Mouse (Mus musculus): ENCODE measurements around the gene Ivns1abp.

- TF ChIP-seq CTCF (IDR thresholded peaks at IDR 0.05; ENCODE audit: borderline replicate concordance, extremely low read depth, insufficient read depth, insufficient read length) (no peak), POLR2A (IDR thresholded peaks at IDR 0.05; ENCODE audit: borderline replicate concordance, extremely low read depth, insufficient read depth, insufficient read length, poor library complexity, severe bottlenecking) (no peak)
These were observed 37.2 kb upstream of the Ivns1abp start for GRCm38 (mm10) chr1:151307059-151307458.

All from brain, embryonic 14.5 days (tissue).